Mouse (Mus musculus) cerebellum, postnatal 14 days (tissue): ENCODE data around the gene Ier5.
A peak's percentile ranks its signal among the peaks of the same experiment; 100 is the strongest.

Experiments used
- DNase-seq, 2 experiments: peaks; one replicate each; pipeline ENCODE4 v3.0.0; 2021; ENCODE audit warnings: mixed read lengths in 2 of 2

Gene Ier5

DNA sequence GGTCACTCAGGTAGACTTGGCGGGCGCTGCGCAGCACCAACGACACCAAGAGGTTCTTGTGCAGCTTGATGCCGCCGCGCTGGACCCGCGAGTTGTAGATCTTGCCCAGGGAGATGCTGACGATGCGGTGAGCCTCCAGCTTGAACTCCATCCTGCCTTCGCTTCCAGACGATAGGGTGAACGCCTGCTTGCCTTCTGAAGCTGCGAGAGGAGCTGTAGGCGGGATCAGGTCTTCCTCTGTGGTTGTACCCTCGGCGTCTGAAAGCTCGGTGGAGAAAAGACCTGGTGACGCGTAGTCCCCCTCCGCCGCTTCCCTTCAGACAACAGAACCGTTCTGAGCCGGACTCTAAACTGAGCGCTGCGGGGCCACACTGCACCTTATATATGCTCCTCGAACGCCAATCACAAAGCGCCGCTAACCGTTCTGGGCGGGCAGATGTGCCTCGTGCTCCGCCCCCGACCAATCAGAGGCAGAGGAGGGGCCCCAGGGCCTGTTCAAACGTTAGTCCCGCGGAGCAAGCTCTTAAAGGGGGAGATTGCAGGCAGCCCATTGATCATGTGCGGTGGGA is at the start of gene Ier5:
Gene Ier5, minus strand, starts transcription at position 357 of the 569 bp plus-strand sequence.
- peak; percentile 98 for DNase-seq

GRCm38 (mm10) chr1:155147228-155147627 is 47.8 kb upstream of the Ier5 start:
- DNase-seq, result no peak

DNA sequence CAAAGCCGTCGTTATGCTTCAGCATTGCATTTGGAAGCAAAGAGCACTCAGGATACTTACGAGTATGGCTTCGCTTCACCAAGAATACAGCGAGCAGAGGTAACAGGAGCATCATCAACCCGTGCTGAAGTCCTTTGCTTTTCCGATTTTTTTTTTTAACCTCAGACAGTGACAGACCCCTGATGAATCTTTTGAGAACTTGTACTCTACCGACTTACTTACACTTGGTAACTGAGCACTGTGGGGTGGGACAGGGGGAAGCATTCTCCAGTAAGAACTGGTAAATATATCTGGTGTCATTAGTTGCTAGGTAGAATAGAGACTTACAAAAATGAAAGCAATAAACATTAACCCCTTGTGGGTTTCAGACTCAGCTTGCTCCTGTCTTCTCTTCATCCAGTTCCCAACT is 47.1 kb upstream of the Ier5 start, which contains the start of gene Mr1:
Gene Mr1, minus strand, starts transcription at position 243 of the 409 bp plus-strand sequence.
- DNase-seq, result peak; percentile 39 to 47

GRCm38 (mm10) chr1:155145620-155146019 is 46.2 kb upstream of the Ier5 start:
- no peak for DNase-seq

GRCm38 (mm10) chr1:155140076-155140475 is 40.6 kb upstream of the Ier5 start:
- DNase-seq, result peak; percentile 84 to 85

GRCm38 (mm10) chr1:155138795-155139194 is 39.4 kb upstream of the Ier5 start:
- peak; percentile 38 to 48 for DNase-seq

GRCm38 (mm10) chr1:155134866-155135265 is 35.4 kb upstream of the Ier5 start:
- DNase-seq, result no peak

DNA sequence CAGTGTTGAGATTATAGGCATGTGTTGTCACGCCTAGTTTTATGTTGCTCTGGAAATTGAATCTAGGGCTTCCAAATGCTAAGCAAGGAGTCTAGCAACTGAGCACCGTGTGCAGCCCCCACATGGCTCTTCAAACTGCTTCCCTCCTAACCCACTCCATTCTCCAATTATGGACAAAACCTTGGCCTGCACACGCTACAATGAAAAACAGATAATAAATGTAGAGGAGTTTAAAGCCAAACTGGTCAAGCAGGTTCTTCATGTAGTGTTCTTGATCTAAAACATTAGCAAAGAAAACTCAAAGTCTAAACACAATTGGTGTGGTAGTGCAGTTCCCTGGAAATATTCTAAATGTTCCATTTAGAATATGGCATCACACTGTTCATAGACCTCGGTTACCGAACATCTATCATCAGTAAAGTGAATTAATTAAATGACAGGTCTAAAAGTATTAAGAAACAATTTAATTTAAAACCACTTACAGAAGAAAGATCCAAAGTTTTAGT is 28.0 kb upstream of the Ier5 start:
- DNase-seq, result no peak

GRCm38 (mm10) chr1:155126716-155127115 is 27.3 kb upstream of the Ier5 start:
- peak in 1 of 2 experiments; percentile 38 for DNase-seq

DNA sequence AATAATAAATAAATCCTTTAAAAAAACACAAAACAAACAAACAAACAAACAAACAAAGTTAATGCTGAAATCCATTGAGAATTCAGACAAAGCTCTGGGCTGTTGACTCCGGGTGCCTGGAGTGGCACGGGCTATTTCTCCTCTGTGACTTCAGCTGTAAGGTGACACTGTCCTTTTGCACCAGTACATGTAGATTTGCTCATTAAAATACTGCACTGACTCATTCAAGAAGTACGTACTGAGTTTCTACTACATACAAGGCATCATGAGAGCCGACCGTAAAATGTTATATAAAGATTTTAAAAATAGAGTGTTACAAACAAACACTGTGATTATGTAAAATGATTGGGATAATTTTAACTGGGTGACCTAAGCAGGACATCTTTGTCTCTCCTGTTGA is 25.0 kb upstream of the Ier5 start:
- DNase-seq, result no peak

- peak; percentile 89 to 94 for DNase-seq
These were observed 22.8 kb upstream of the Ier5 start for GRCm38 (mm10) chr1:155121977-155122939.

GRCm38 (mm10) chr1:155119719-155120118 is 20.3 kb upstream of the Ier5 start:
- DNase-seq, result no peak

DNA sequence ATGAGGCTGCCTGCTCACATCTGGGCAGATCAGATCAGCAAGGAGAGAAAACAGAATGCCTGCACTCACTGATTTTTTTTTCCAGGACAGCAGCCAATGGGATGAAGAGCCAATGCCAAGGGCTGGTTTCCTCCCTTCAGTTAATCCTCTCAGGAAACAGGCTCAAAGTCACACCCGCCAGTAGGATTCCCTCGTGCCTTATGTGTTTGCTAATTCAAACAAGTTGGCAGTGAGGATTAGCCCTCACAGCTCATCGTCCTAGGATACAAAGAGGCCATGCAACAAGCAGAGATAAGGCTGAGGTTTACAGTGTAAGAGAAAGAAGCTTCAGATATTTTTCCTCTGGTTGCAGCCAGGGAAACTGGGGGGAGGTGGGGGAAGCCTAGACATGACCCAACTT is 14.5 kb upstream of the Ier5 start:
- DNase-seq, result no peak

DNA sequence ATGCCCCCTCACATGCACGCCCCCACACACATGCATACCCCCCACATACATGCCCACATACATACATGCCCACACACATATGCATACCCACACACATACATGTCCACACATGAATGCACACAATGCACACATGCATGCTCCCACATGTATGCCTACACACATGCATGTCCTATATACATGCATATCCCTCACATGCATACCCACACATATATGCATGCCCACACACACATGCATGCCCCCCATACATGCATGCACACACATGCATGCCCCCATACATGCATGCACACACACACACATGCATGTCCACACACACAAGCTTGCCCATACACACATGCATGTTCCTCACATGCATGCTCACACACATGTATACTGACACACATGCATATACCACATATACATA is 13.4 kb upstream of the Ier5 start:
- DNase-seq, result no peak

DNA sequence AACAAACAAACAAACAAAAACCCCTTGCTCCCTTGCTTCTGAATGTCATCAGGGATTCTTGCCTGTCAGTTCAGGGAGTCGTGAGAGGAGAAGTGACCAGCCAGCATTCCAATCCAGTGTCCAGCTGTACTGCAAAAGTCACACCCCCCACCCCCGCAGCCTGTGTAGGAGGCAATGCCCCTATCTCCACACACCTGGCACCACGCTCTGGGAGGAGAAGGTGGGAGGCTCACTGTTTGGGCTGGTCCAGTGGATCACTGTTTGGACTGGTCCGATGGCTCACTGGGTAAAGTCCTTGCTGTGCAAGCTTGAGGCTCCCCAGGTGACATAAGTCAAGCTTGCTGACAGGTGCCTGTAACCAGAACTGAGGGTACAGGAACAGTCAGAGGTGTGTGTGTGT is 12.7 kb upstream of the Ier5 start:
- no peak for DNase-seq

DNA sequence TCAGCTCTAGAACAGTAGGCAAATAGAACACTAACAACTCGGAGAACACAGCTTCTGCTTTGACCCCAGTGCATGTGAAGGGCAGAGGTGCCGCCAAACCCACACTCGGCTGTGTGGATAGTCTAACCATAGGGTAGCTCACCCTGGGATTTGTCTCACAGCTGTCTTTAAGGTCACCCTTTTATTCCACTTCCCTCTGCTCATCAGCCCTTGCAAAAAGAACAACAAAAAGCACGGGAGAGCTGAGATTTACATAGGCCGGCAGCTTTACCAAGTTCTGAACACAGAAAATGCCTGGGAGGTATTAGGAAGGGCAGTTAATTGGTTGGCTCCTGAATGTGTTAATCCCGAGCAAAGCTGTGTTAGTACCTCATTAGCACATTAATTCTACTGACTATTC is 12.1 kb upstream of the Ier5 start:
- no peak for DNase-seq

DNA sequence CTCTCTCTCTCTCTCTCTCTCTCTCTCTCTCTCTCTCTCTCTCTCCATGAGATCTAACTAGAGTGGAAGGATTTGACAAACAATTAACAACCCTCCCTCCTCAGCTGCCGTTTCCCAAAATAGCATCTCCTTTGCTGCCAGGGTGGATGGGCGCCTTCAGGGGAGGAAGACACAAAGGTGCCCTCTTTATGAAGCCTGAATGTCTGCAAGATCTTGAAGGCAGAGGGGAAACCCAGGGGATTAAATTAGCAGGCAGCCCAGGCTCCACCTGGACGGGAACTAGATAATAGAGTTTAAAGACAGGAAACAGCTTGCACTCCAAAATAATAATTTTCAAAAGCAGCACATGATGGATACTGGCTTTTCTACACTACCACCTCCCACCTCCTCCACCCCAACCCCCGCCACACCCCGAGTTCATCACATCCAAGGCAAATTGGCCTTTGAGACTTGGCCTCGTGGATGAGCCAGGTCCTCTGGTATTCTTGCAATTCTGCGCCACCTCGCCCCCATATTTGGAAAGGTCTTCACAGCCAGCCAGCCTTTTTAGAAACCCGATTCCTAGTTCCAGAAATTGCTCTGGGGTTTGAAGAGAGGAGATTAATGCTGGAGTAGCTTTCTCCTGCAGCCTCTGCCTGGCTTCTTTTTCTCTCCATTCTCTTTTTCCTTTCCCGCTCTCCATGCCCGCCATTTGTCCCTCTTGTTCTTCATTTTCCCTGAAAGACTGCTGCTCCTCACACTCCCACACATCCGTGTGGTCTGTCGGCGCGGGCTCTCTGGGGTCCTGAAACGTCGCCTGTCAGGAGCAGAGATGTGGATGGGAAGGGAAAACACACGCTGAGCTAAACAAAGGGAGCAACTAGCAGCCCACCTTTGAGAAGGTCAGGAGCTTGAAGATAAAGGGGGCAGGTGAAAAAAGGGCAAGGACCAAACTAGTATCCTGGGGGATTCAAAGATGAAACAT is 10.2 kb upstream of the Ier5 start:
- peak; percentile 63 to 66 for DNase-seq

DNA sequence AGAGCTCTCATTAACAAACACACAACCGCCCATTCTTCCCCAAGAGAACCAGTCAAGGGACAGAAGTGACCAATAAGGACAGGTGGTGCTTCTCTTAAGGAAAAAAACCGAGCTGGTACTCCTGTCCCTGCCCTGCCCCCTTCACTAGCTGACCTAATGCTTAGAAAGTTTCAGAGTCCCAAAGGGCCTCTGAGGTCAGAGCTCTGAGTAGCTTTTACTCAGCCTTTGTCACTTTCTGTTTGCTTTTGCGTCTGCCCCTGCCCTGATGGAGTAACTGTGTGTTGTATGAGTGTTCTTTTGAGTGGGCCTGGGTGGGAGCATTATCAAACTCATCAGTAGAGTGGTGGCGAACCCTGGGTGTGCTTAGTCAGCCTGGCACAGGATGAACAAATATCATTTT is 9.0 kb upstream of the Ier5 start:
- no peak for DNase-seq

DNA sequence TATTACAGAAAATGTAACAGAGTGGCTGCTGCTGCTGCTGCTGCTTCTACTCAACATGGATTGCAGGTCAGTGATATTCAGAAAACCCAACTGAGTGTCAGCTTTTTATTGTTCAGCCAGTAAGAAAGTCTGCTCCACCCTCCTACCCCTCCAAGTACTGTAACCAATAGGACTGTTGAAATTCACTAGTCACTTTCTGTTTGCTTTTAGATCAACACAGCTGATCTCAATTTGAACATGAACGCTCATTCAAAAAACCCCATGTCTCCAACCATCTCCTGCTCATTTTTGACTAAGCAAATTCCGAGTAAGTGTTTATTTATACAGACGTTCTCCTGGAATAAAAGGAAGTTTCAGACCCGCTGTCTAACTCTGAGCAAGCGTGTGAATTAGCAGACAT is 8.4 kb upstream of the Ier5 start:
- DNase-seq, result no peak

- DNase-seq, result no peak
These were observed 6.9 kb upstream of the Ier5 start for GRCm38 (mm10) chr1:155106310-155106709.

DNA sequence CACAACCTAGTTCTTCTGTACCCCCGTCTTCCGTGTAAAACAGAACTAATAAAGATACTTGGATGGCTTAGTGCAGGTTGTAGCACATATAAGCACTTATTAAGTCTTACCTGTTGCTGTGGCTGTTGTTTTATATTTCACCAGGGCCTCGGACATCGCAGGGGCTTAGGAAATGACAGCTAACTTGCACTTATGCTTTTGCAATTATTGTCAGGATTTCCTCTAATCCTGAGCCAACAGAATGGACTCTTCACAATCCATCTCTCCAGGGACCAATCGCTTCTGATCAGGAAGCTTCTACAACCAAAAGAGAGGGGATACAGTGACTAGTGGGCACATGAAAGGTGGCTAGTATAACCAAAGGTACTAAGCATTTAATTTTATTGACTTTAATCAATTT is 4.6 kb upstream of the Ier5 start:
- no peak for DNase-seq

DNA sequence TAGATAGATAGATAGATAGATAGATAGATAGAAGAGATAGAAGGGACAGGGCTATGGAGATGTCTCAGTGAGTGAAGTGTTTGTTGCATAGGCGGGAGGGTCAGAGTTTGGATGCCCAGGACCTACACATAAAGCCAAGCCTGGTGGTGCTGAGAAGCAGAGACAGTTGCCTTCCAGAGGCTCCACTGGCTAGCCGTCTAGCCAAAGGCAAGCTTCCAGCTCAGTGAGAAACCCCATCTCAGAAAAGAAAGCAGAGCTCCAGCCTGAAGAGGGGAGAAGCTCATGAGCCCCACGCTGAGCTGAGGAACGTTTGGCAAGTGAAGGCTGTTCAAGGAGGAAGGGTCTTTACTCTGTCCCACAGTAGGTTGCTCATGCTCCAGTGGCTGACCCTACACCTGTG is 3.2 kb upstream of the Ier5 start:
- DNase-seq, result peak in 1 of 2 experiments; percentile 43
